Mouse (Mus musculus) heart, postnatal 0 days (tissue): ENCODE measurements at regions not wholly inside any gene's neighbourhood (a gene's known extent, or its start where the extent isn't known, plus 50 kb on each side); places are given as distances from the start of the nearest gene placed in this dataset.

Source experiments
- CTCF ChIP-seq: IDR thresholded peaks from 2 replicates; pipeline ENCODE4 v1.5.1; 2016; ENCODE audit warnings: antibody characterized with exemption, control low read depth, low read depth
- EP300 ChIP-seq: IDR thresholded peaks from 2 replicates; pipeline ENCODE4 v1.6.1; 2016; ENCODE audit warnings: antibody characterized with exemption, low read depth

GRCm38 (mm10) chr9:87406476-87406875, 151.1 kb upstream of the Cep162 start:
- no peak for TF ChIP-seq EP300
- no peak for TF ChIP-seq CTCF
